Mouse (Mus musculus) lung, adult 18-20 months (tissue): ENCODE data around the gene Hnrnpll.
"Not testable (repeated sequence)": the region's sequence is repeated elsewhere in the genome, so short reads cannot be mapped to it uniquely, and the experiment has no call there.

ENCODE experiments used
- DNase-seq, 2 experiments: peaks; one replicate each; pipeline ENCODE4 v3.0.0; 2022; ENCODE audit warnings: mixed read lengths in 2 of 2

Hnrnpll gene

GRCm38 (mm10) chr17:80058501-80058900 lies 3.6 kb downstream of the Hnrnpll start:
- peak; percentile 24 to 47 for DNase-seq

- DNase-seq, result no peak
Observed at GRCm38 (mm10) chr17:80053931-80054734, 8.0 kb downstream of the Hnrnpll start.

GRCm38 (mm10) chr17:80051682-80052081 lies 10.5 kb downstream of the Hnrnpll start:
- DNase-seq, result no peak

- DNase-seq, result not testable (repeated sequence)
Observed at GRCm38 (mm10) chr17:80049300-80049699, 12.8 kb downstream of the Hnrnpll start.

- peak; percentile 22 to 71 for DNase-seq
Observed at GRCm38 (mm10) chr17:80048230-80048629, 13.9 kb downstream of the Hnrnpll start.

GRCm38 (mm10) chr17:80041739-80042138 lies 20.4 kb downstream of the Hnrnpll start:
- DNase-seq, result no peak

- DNase-seq, result no peak
Observed at GRCm38 (mm10) chr17:80028675-80029074, 33.5 kb downstream of the Hnrnpll start.

GRCm38 (mm10) chr17:80026189-80026936 lies 35.8 kb downstream of the Hnrnpll start:
- DNase-seq, result no peak

GRCm38 (mm10) chr17:80022090-80022489 lies 40.0 kb downstream of the Hnrnpll start:
- DNase-seq, result peak in 1 of 2 experiments; percentile 60

- no peak for DNase-seq
Observed at GRCm38 (mm10) chr17:80020495-80020894, 41.6 kb downstream of the Hnrnpll start.

GRCm38 (mm10) chr17:80018976-80019541 lies 43.1 kb downstream of the Hnrnpll start:
- DNase-seq, result no peak

GRCm38 (mm10) chr17:80018239-80018975 lies 43.7 kb downstream of the Hnrnpll start:
- no peak for DNase-seq

GRCm38 (mm10) chr17:80017389-80017788 lies 44.7 kb downstream of the Hnrnpll start:
- peak; percentile 54 for DNase-seq

GRCm38 (mm10) chr17:80016400-80016799 lies 45.7 kb downstream of the Hnrnpll start:
- DNase-seq, result not testable (repeated sequence)

GRCm38 (mm10) chr17:80014361-80014809 lies 47.7 kb downstream of the Hnrnpll start:
- DNase-seq, result no peak

GRCm38 (mm10) chr17:80009926-80010325 lies 52.2 kb downstream of the Hnrnpll start:
- no peak for DNase-seq

- peak; percentile 58 to 75 for DNase-seq
Observed at GRCm38 (mm10) chr17:80008847-80009246, 53.3 kb downstream of the Hnrnpll start.

GRCm38 (mm10) chr17:80004345-80005239 lies 57.5 kb downstream of the Hnrnpll start:
- DNase-seq, result peak; percentile 69 to 76

GRCm38 (mm10) chr17:80003851-80004250 lies 58.3 kb downstream of the Hnrnpll start:
- not testable (repeated sequence) for DNase-seq

- no peak for DNase-seq
Observed at GRCm38 (mm10) chr17:80002385-80002852, 59.7 kb downstream of the Hnrnpll start.

GRCm38 (mm10) chr17:79999631-80000030 lies 62.5 kb downstream of the Hnrnpll start:
- no peak for DNase-seq
